Mouse (Mus musculus) layer of hippocampus, adult 11-12 months (tissue): ENCODE measurements around the gene Ostf1.
"Not testable (repeated sequence)": the region's sequence is repeated elsewhere in the genome, so short reads cannot be mapped to it uniquely, and the experiment has no call there.

Experiments
- DNase-seq: peaks from one replicate; pipeline ENCODE4 v3.0.0; 2022; ENCODE audit warnings: low spot score

The Ostf1 gene

GRCm38 (mm10) chr19:18598265-18598926, 33.2 kb downstream of the Ostf1 start:
- no peak for DNase-seq

GRCm38 (mm10) chr19:18597772-18598171, 33.9 kb downstream of the Ostf1 start:
- DNase-seq = no peak

- DNase-seq = no peak
These were observed 34.7 kb downstream of the Ostf1 start for GRCm38 (mm10) chr19:18596876-18597275.

GRCm38 (mm10) chr19:18593722-18594121, 37.9 kb downstream of the Ostf1 start:
- peak; percentile 26 for DNase-seq

GRCm38 (mm10) chr19:18592919-18593318, 38.7 kb downstream of the Ostf1 start:
- no peak for DNase-seq

GRCm38 (mm10) chr19:18590942-18591354, 40.7 kb downstream of the Ostf1 start:
- no peak for DNase-seq

GRCm38 (mm10) chr19:18590234-18590633, 41.4 kb downstream of the Ostf1 start:
- DNase-seq = no peak

- no peak for DNase-seq
These were observed 42.3 kb downstream of the Ostf1 start for GRCm38 (mm10) chr19:18589276-18589675.

GRCm38 (mm10) chr19:18588801-18589200, 42.8 kb downstream of the Ostf1 start:
- DNase-seq = not testable (repeated sequence)

- no peak for DNase-seq
These were observed 43.4 kb downstream of the Ostf1 start for GRCm38 (mm10) chr19:18588243-18588642.

GRCm38 (mm10) chr19:18587118-18587517, 44.5 kb downstream of the Ostf1 start:
- DNase-seq = no peak

- DNase-seq = no peak
These were observed 47.0 kb downstream of the Ostf1 start for GRCm38 (mm10) chr19:18584621-18585020.

GRCm38 (mm10) chr19:18583706-18584105, 47.9 kb downstream of the Ostf1 start:
- no peak for DNase-seq

GRCm38 (mm10) chr19:18582887-18583286, 48.7 kb downstream of the Ostf1 start:
- no peak for DNase-seq

- DNase-seq = no peak
These were observed 49.4 kb downstream of the Ostf1 start for GRCm38 (mm10) chr19:18582226-18582625.

GRCm38 (mm10) chr19:18581046-18581445, 50.6 kb downstream of the Ostf1 start:
- DNase-seq = no peak

GRCm38 (mm10) chr19:18579012-18579358, 52.6 kb downstream of the Ostf1 start:
- no peak for DNase-seq

GRCm38 (mm10) chr19:18578216-18579011, 53.2 kb downstream of the Ostf1 start:
- no peak for DNase-seq

- no peak for DNase-seq
These were observed 54.3 kb downstream of the Ostf1 start for GRCm38 (mm10) chr19:18577348-18577747.

- no peak for DNase-seq
These were observed 55.7 kb downstream of the Ostf1 start for GRCm38 (mm10) chr19:18575891-18576290.

- DNase-seq = no peak
These were observed 57.7 kb downstream of the Ostf1 start for GRCm38 (mm10) chr19:18573907-18574306.

GRCm38 (mm10) chr19:18573443-18573842, 58.2 kb downstream of the Ostf1 start:
- no peak for DNase-seq

GRCm38 (mm10) chr19:18569496-18569895, 62.1 kb downstream of the Ostf1 start:
- DNase-seq = no peak
